Mouse (Mus musculus) neural tube, embryonic 15.5 days (tissue): ENCODE results near the gene Tmem229b. TPM values are rescaled to one million over a fixed set of nuclear protein-coding genes. Genes with fewer than 3 reads are reported as not detected.
A peak's percentile ranks its signal among the peaks of the same experiment; 100 is the strongest.
"Not testable (repeated sequence)": the region's sequence is repeated elsewhere in the genome, so short reads cannot be mapped to it uniquely, and the experiment has no call there.

Experiments used
- ATAC-seq: fragments of 200-750 bp; cut with Nextera tagmentation; 2 replicates; pipeline ENCODE4 v1.8.0; 2017; ENCODE audit warnings: mild to moderate bottlenecking, moderate TSS enrichment, moderate library complexity; ENCODE audit not compliant: low FRiP score
- H3K27ac ChIP-seq: fragments of 300-500 bp; sonication (generic); replicated peaks from 2 replicates; pipeline ENCODE4 v1.5.1; 2015; ENCODE audit warnings: mild to moderate bottlenecking, inconsistent platforms
- H3K27me3 ChIP-seq: fragments of 300-500 bp; sonication (generic); replicated peaks from 2 replicates; pipeline ENCODE4 v1.6.1; 2015; ENCODE audit warnings: inconsistent platforms
- H3K36me3 ChIP-seq: fragments of 300-500 bp; sonication (generic); 2 replicates; pipeline ENCODE4 v1.6.1; 2015; ENCODE audit warnings: inconsistent platforms
- H3K4me1 ChIP-seq: fragments of 300-500 bp; sonication (generic); 2 replicates; pipeline ENCODE4 v1.6.1; 2015; ENCODE audit warnings: inconsistent platforms
- H3K4me2 ChIP-seq: fragments of 300-500 bp; sonication (generic); 2 replicates; pipeline ENCODE4 v1.6.1; 2015; ENCODE audit warnings: inconsistent platforms, mild to moderate bottlenecking, moderate library complexity
- H3K4me3 ChIP-seq: fragments of 300-500 bp; sonication (generic); replicated peaks from 2 replicates; pipeline ENCODE4 v1.5.1; 2015; ENCODE audit warnings: mild to moderate bottlenecking, inconsistent platforms
- H3K9ac ChIP-seq: fragments of 300-500 bp; sonication (generic); replicated peaks from 2 replicates; pipeline ENCODE4 v1.6.1; 2015; ENCODE audit warnings: mild to moderate bottlenecking, inconsistent platforms
- H3K9me3 ChIP-seq: fragments of 300-500 bp; sonication (generic); replicated peaks from 2 replicates; pipeline ENCODE4 v1.6.1; 2016; ENCODE audit warnings: inconsistent platforms
- WGBS: fragments of 180-500 bp; shearing (Covaris S2); methylation state at CpG from one replicate; pipeline ENCODE4 v1.1.7; 2015; ENCODE audit warnings: mixed read lengths; 5-methylcytosine and 5-hydroxymethylcytosine counted together
- polyA plus RNA-seq: library from polyadenylated mRNA; unstranded; fragments of >200 nt; fragmentation: Nextera tagmentation; extraction: Ambion mirVana; gene quantifications from 2 replicates; pipeline ENCODE4 v1.2.1, GENCODE M21; 2015

Gene Tmem229b
- polyA plus RNA-seq, 1 experiment from 2014 or later: 65.9 TPM

- H3K27me3 ChIP-seq: no peaks in the 10 kb centered on the region
- H3K9ac ChIP-seq: no peak overlapping the region
- H3K4me1 ChIP-seq: no peaks in the 10 kb centered on the region
- no peak overlapping the region for H3K4me2 ChIP-seq
- no peak for ATAC-seq
- no peak overlapping the region for H3K27ac ChIP-seq
- WGBS: 10% methylated on average over 3 of the region's 3 CpGs
- H3K9me3 ChIP-seq: no peaks in the 10 kb centered on the region
- H3K4me3 ChIP-seq: no peak overlapping the region
- H3K36me3 ChIP-seq: no peaks in the 10 kb centered on the region
Measured at GRCm38 (mm10) chr12:79035349-79035748, 27.9 kb upstream of the Tmem229b start.

- Histone ChIP-seq H3K9me3 (no peaks in the 10 kb centered on the region), H3K4me3 (no peak overlapping the region), H3K4me2 (no peak overlapping the region), H3K4me1 (peaks cover 9% of the 10 kb centered on the region; the same call in 1 of the 2 replicates), H3K36me3 (no peaks in the 10 kb centered on the region), H3K9ac (no peak overlapping the region), H3K27me3 (no peaks in the 10 kb centered on the region), H3K27ac (no peak overlapping the region)
- ATAC-seq: no peak
- 100% methylated on average over 2 of the region's 2 CpGs for WGBS
Measured at GRCm38 (mm10) chr12:79034331-79034730, 26.9 kb upstream of the Tmem229b start.

- peak within 1 kb of the TSS; percentile 54 for H3K27ac ChIP-seq
- ATAC-seq: peak; percentile 91
- peaks cover 14% of the 10 kb centered on the region; the same call in 1 of the 2 replicates for H3K4me1 ChIP-seq
- peak within 1 kb of the TSS; percentile 73 for H3K9ac ChIP-seq
- H3K9me3 ChIP-seq: no peaks in the 10 kb centered on the region
- H3K27me3 ChIP-seq: no peaks in the 10 kb centered on the region
- H3K4me3 ChIP-seq: peak within 1 kb of the TSS; percentile 61
- no peaks in the 10 kb centered on the region for H3K36me3 ChIP-seq
- H3K4me2 ChIP-seq: peak within 1 kb of the TSS; percentile 98
- under 1% methylated on average over 54 of the region's 80 CpGs for WGBS
Measured at GRCm38 (mm10) chr12:79028911-79029861, 21.8 kb upstream of the Tmem229b start, which contains the start of gene Plekhh1. Gene Plekhh1, plus strand, starts transcription at chr12:79029163.

GRCm38 (mm10) chr12:79027526-79027925, 20.1 kb upstream of the Tmem229b start:
- not testable (repeated sequence) for ATAC-seq, H3K4me2 ChIP-seq, H3K9me3 ChIP-seq, H3K9ac ChIP-seq, H3K27ac ChIP-seq, H3K36me3 ChIP-seq, H3K27me3 ChIP-seq, H3K4me3 ChIP-seq
- WGBS: 94% methylated on average over 8 of the region's 8 CpGs
- peaks cover 14% of the 10 kb centered on the region; the same call in 1 of the 2 replicates for H3K4me1 ChIP-seq

GRCm38 (mm10) chr12:79022882-79023281, 15.5 kb upstream of the Tmem229b start:
- no peak overlapping the region for H3K4me2 ChIP-seq
- no peak for ATAC-seq

GRCm38 (mm10) chr12:79021902-79022301, 14.5 kb upstream of the Tmem229b start:
- no peak for ATAC-seq
- WGBS: 87% methylated on average over 1 of the region's 1 CpGs
- no peak overlapping the region for H3K4me2 ChIP-seq

More at GRCm38 (mm10) chr12:79022882-79023281, 15.5 kb upstream of the Tmem229b start:
- WGBS: 25% methylated on average over 3 of the region's 3 CpGs
- H3K9ac ChIP-seq: no peak overlapping the region
- no peaks in the 10 kb centered on the region for H3K4me1 ChIP-seq
- no peaks in the 10 kb centered on the region for H3K27me3 ChIP-seq
- no peaks in the 10 kb centered on the region for H3K9me3 ChIP-seq
- no peak overlapping the region for H3K4me3 ChIP-seq
- H3K36me3 ChIP-seq: no peaks in the 10 kb centered on the region
- no peak overlapping the region for H3K27ac ChIP-seq

GRCm38 (mm10) chr12:79017994-79018399, 10.6 kb upstream of the Tmem229b start:
- H3K4me1 ChIP-seq: 0 out of 2 replicates have a peak, but pooled peaks cover 3% of the 10 kb centered on the region
- H3K4me2 ChIP-seq: no peak overlapping the region
- H3K27me3 ChIP-seq: no peaks in the 10 kb centered on the region
- H3K4me3 ChIP-seq: no peak overlapping the region
- no peaks in the 10 kb centered on the region for H3K36me3 ChIP-seq
- ATAC-seq: no peak
- no peaks in the 10 kb centered on the region for H3K9me3 ChIP-seq
- WGBS: 63% methylated on average over 4 of the region's 4 CpGs
- no peak overlapping the region for H3K9ac ChIP-seq
- H3K27ac ChIP-seq: no peak overlapping the region

More at GRCm38 (mm10) chr12:79021902-79022301, 14.5 kb upstream of the Tmem229b start:
- Histone ChIP-seq H3K9me3 (no peaks in the 10 kb centered on the region), H3K27ac (no peak overlapping the region), H3K27me3 (no peaks in the 10 kb centered on the region), H3K36me3 (no peaks in the 10 kb centered on the region), H3K4me1 (no peaks in the 10 kb centered on the region), H3K9ac (no peak overlapping the region), H3K4me3 (no peak overlapping the region)

- Histone ChIP-seq H3K9me3 (no peaks in the 10 kb centered on the region), H3K4me1 (0 out of 2 replicates have a peak, but pooled peaks cover 3% of the 10 kb centered on the region), H3K4me3 (no peak overlapping the region), H3K27ac (no peak overlapping the region), H3K4me2 (no peak overlapping the region), H3K9ac (no peak overlapping the region), H3K36me3 (no peaks in the 10 kb centered on the region), H3K27me3 (no peaks in the 10 kb centered on the region)
- WGBS: 26% methylated on average over 5 of the region's 5 CpGs
- ATAC-seq: no peak
Measured at GRCm38 (mm10) chr12:79016109-79016508, 8.7 kb upstream of the Tmem229b start.

- ATAC-seq: no peak
- WGBS: 35% methylated on average over 3 of the region's 3 CpGs
- H3K9ac ChIP-seq: no peak overlapping the region
Measured at GRCm38 (mm10) chr12:79010569-79010968, 3.1 kb upstream of the Tmem229b start.

GRCm38 (mm10) chr12:79006478-79007125, 825 bp downstream of the Tmem229b start:
- WGBS: under 1% methylated on average over 51 of the region's 53 CpGs

More at GRCm38 (mm10) chr12:79010569-79010968, 3.1 kb upstream of the Tmem229b start:
- no peak overlapping the region for H3K4me2 ChIP-seq
- H3K4me1 ChIP-seq: peaks cover 17% of the 10 kb centered on the region
- no peaks in the 10 kb centered on the region for H3K36me3 ChIP-seq
- H3K27ac ChIP-seq: no peak overlapping the region
- no peaks in the 10 kb centered on the region for H3K27me3 ChIP-seq
- H3K4me3 ChIP-seq: no peak overlapping the region
- no peaks in the 10 kb centered on the region for H3K9me3 ChIP-seq

GRCm38 (mm10) chr12:79006076-79006475, 1.4 kb downstream of the Tmem229b start:
- Histone ChIP-seq H3K27ac (peak overlapping the region; percentile 91), H3K36me3 (no peaks in the 10 kb centered on the region), H3K9me3 (no peaks in the 10 kb centered on the region), H3K4me1 (peaks cover 29% of the 10 kb centered on the region), H3K27me3 (no peaks in the 10 kb centered on the region), H3K4me2 (peak overlapping the region; percentile 94), H3K9ac (peak overlapping the region; percentile 96), H3K4me3 (peak overlapping the region; percentile 96)
- WGBS: 36% methylated on average over 9 of the region's 9 CpGs
- ATAC-seq: no peak

More at GRCm38 (mm10) chr12:79006478-79007125, 825 bp downstream of the Tmem229b start:
- Histone ChIP-seq H3K36me3 (no peaks in the 10 kb centered on the region), H3K4me2 (peak overlapping the region; percentile 94), H3K9ac (peak overlapping the region; percentile 96), H3K9me3 (no peaks in the 10 kb centered on the region), H3K27ac (peak overlapping the region; percentile 91), H3K4me3 (peak overlapping the region; percentile 96), H3K4me1 (peaks cover 29% of the 10 kb centered on the region), H3K27me3 (no peaks in the 10 kb centered on the region)
- ATAC-seq: peak; percentile 81
